In genomic region chr5:33781964-33782344, GRCm38 (mm10) we compare ENCODE assay signal across 8 mouse cellular contexts. TPM values are rescaled to one million over a fixed set of nuclear protein-coding genes. Genes with fewer than 3 reads are reported as not detected.
DNase-seq lines count a peak whose midpoint lies in the region; ATAC-seq and TF ChIP-seq lines count a peak whose summit lies in the region.

No protein-coding gene starts in this region.

- 4% methylated on average over 11 of the region's 11 CpGs for WGBS in kidney, adult 2 months
- WGBS in forebrain, embryonic 10.5 days, result 3% methylated on average over 11 of the region's 11 CpGs
- 5% methylated on average over 11 of the region's 11 CpGs for WGBS in liver, adult 2 months
- 3% methylated on average over 11 of the region's 11 CpGs for WGBS in stomach, postnatal 0 days

- no peak for TF ChIP-seq EP300 in stomach, postnatal 0 days (optimal IDR thresholded peaks at IDR 0.05)

- DNase-seq in kidney, adult 2 months, result peak; percentile 36
- DNase-seq in kidney, adult 8-10 months, result no peak
- DNase-seq in MEL-GATA-1-ER (ENCODE audit: extremely low read depth, low read depth), result peak; percentile 26
- no peak for DNase-seq in forebrain, embryonic 10.5 days (ENCODE audit: extremely low spot score, low spot score)
- peak; percentile 39 for DNase-seq in liver, adult 2 months (ENCODE audit: extremely low read depth, low read depth, low spot score)
- DNase-seq in stomach, postnatal 0 days (ENCODE audit: low spot score), result no peak
- DNase-seq in layer of hippocampus, postnatal 10 days (ENCODE audit: low spot score in 2 of 2), result no peak
- no peak for DNase-seq in thymus, postnatal 4 days

- H3K27ac ChIP-seq in kidney, adult 2 months (ENCODE audit: insufficient read depth, low read depth, low read length), result peak overlapping the region; percentile 73
- H3K27ac ChIP-seq in forebrain, embryonic 10.5 days, result peak overlapping the region; percentile 96
- H3K27ac ChIP-seq in liver, adult 2 months (replicated peaks; ENCODE audit: insufficient read depth, low read depth, low read length), result peak overlapping the region; percentile 62; the same call in 1 of the 2 replicates
- peak overlapping the region; percentile 78 for H3K27ac ChIP-seq in stomach, postnatal 0 days (replicated peaks)

- H3K4me1 ChIP-seq in kidney, adult 2 months (ENCODE audit: control insufficient read depth, insufficient read depth, low read length), result peaks cover 8% of the 10 kb centered on the region
- peaks cover 31% of the 10 kb centered on the region for H3K4me1 ChIP-seq in forebrain, embryonic 10.5 days
- peaks cover 13% of the 10 kb centered on the region for H3K4me1 ChIP-seq in liver, adult 2 months (ENCODE audit: control insufficient read depth, insufficient read depth, low read length)
- peaks cover 3% of the 10 kb centered on the region; the same call in 1 of the 2 replicates for H3K4me1 ChIP-seq in stomach, postnatal 0 days (replicated peaks; ENCODE audit: control insufficient read depth, insufficient read depth)

- TF ChIP-seq CTCF in kidney, adult 2 months (conservative IDR thresholded peaks at IDR 0.05; ENCODE audit: insufficient read depth, insufficient read length, low read depth, low read length), result no peak
- no peak for TF ChIP-seq CTCF in liver, adult 2 months (IDR thresholded peaks at IDR 0.05; ENCODE audit: low read depth, low read length)
- no peak for TF ChIP-seq CTCF in stomach, postnatal 0 days (IDR thresholded peaks at IDR 0.05; ENCODE audit: low read depth)

- no peaks in the 10 kb centered on the region for H3K9me3 ChIP-seq in forebrain, embryonic 10.5 days
- H3K9me3 ChIP-seq in stomach, postnatal 0 days (ENCODE audit: control insufficient read depth, low read length), result no peaks in the 10 kb centered on the region

- H3K4me3 ChIP-seq in kidney, adult 2 months (ENCODE audit: insufficient read depth, low read depth, low read length), result peak overlapping the region; percentile 87
- peak overlapping the region; percentile 94 for H3K4me3 ChIP-seq in forebrain, embryonic 10.5 days
- H3K4me3 ChIP-seq in liver, adult 2 months (ENCODE audit: insufficient read depth, low read depth, low read length), result peak overlapping the region; percentile 76
- H3K4me3 ChIP-seq in stomach, postnatal 0 days (ENCODE audit: low read depth, low read length), result peak overlapping the region; percentile 95

- peak overlapping the region; percentile 85 for H3K4me2 ChIP-seq in stomach, postnatal 0 days (replicated peaks; ENCODE audit: low read depth)

- H3K36me3 ChIP-seq in kidney, adult 2 months (ENCODE audit: control insufficient read depth, insufficient read depth, low read length), result no peaks in the 10 kb centered on the region
- H3K36me3 ChIP-seq in forebrain, embryonic 10.5 days (replicated peaks), result peaks cover 16% of the 10 kb centered on the region
- peaks cover 10% of the 10 kb centered on the region; the same call in 1 of the 2 replicates for H3K36me3 ChIP-seq in liver, adult 2 months (ENCODE audit: control insufficient read depth, insufficient read depth, low read length)
- no peaks in the 10 kb centered on the region for H3K36me3 ChIP-seq in stomach, postnatal 0 days (ENCODE audit: control insufficient read depth, insufficient read depth, low read length)

- TF ChIP-seq POLR2A in kidney, adult 2 months (IDR thresholded peaks at IDR 0.05; ENCODE audit: low read depth, low read length), result no peak
- TF ChIP-seq POLR2A in liver, adult 2 months (IDR thresholded peaks at IDR 0.05; ENCODE audit: extremely low read depth, insufficient read depth, low read length), result no peak

- no peaks in the 10 kb centered on the region for H3K27me3 ChIP-seq in kidney, adult 2 months (replicated peaks; ENCODE audit: control insufficient read depth, insufficient read depth, low read length)
- no peaks in the 10 kb centered on the region for H3K27me3 ChIP-seq in forebrain, embryonic 10.5 days (ENCODE audit: poor library complexity, severe bottlenecking)
- H3K27me3 ChIP-seq in liver, adult 2 months (ENCODE audit: control insufficient read depth, insufficient read depth, low read length), result no peaks in the 10 kb centered on the region
- H3K27me3 ChIP-seq in stomach, postnatal 0 days (ENCODE audit: control insufficient read depth, insufficient read depth, low read length), result no peaks in the 10 kb centered on the region

- peaks cover 14% of the 10 kb centered on the region; the same call in 1 of the 2 replicates for H3K79me2 ChIP-seq in liver, adult 2 months (ENCODE audit: control insufficient read depth, insufficient read depth, low read length)

- peak overlapping the region; percentile 78 for H3K9ac ChIP-seq in liver, adult 2 months (ENCODE audit: low read depth, low read length)
- H3K9ac ChIP-seq in stomach, postnatal 0 days (ENCODE audit: low read length), result peak overlapping the region; percentile 89

- peak; percentile 45 for ATAC-seq in stomach, postnatal 0 days (ENCODE audit: low FRiP score, low TSS enrichment)

RNA-seq across cellular contexts. Expression of gene Letm1, which starts 0.7 kb away (rescaled TPM):
- 85.1 and 91.6 TPM in 2 replicates for polyA plus RNA-seq in kidney, adult 2 months (2012; rRNA removed)
- 57.8 and 59.2 TPM in 2 replicates for polyA plus RNA-seq in forebrain, embryonic 10.5 days (2016; fragmentation: Nextera tagmentation; extraction: Ambion mirVana)
- total RNA-seq in liver, adult 2 months (2014; rRNA removed), result 17.9 and 19.0 TPM in 2 replicates
- 48.5 and 66.4 TPM in 2 replicates for polyA plus RNA-seq in liver, adult 2 months (2012; rRNA removed)
- 39.5 and 42.6 TPM in 2 replicates for polyA plus RNA-seq in stomach, postnatal 0 days (2015; fragmentation: Nextera tagmentation; extraction: Ambion mirVana)
- 100 to 1,000 TPM; 105 to 106 TPM for total RNA-seq in layer of hippocampus, postnatal 10 days (2021)

RNA-seq across cellular contexts. Expression of gene Nsd2, which starts 38.6 kb away (rescaled TPM):
- polyA plus RNA-seq in kidney, adult 2 months (2012; rRNA removed), result 6.3 and 6.8 TPM in 2 replicates
- polyA plus RNA-seq in forebrain, embryonic 10.5 days (2016; fragmentation: Nextera tagmentation; extraction: Ambion mirVana), result 105 and 108 TPM in 2 replicates
- 8.8 and 9.3 TPM in 2 replicates for total RNA-seq in liver, adult 2 months (2014; rRNA removed)
- polyA plus RNA-seq in liver, adult 2 months (2012; rRNA removed), result 2.5 and 2.6 TPM in 2 replicates
- 8.5 and 10.3 TPM in 2 replicates for polyA plus RNA-seq in stomach, postnatal 0 days (2015; fragmentation: Nextera tagmentation; extraction: Ambion mirVana)
- total RNA-seq in layer of hippocampus, postnatal 10 days (2021), result 100 to 1,000 TPM; 131 to 143 TPM

Comparison
In these comparisons a context has a peak if more than half of its experiments do, and no peak if none do; other contexts are left out.
1. DNase-seq: peak in kidney, adult 2 months (single experiment), MEL-GATA-1-ER (single experiment) and liver, adult 2 months (single experiment); none in kidney, adult 8-10 months (0 of 2), forebrain, embryonic 10.5 days (single experiment), stomach, postnatal 0 days (single experiment), layer of hippocampus, postnatal 10 days (0 of 2) and thymus, postnatal 4 days (single experiment).
2. Peak in every context shown above with its lines, with median percentiles within 50 percentile points of each other: H3K27ac ChIP-seq and H3K4me3 ChIP-seq.